16 mouse cellular contexts compared by ENCODE assay signal in genomic region chr14:48417064-48417463, GRCm38 (mm10).
"Had no signal": no experiment of that assay in that cellular context is flagged by ENCODE, and none has a peak within 500 bp of the region (broad histone marks: within the 10 kb centered on the region; RNA-seq: fewer than 3 reads in every experiment).

No protein-coding gene starts in this region.

- H3K9ac ChIP-seq: limb, embryonic 12.5 days; liver, embryonic 13.5 days; liver, postnatal 0 days; neural tube, embryonic 15.5 days had no signal

- H3K4me3 ChIP-seq: limb, embryonic 12.5 days; liver, embryonic 13.5 days; megakaryocyte, embryonic 14.5 days; neural tube, embryonic 15.5 days had no signal

- H3K36me3 ChIP-seq: limb, embryonic 12.5 days; liver, embryonic 13.5 days; neural tube, embryonic 15.5 days had no signal

- H3K4me2 ChIP-seq: limb, embryonic 12.5 days; liver, embryonic 13.5 days; midbrain, embryonic 11.5 days; neural tube, embryonic 15.5 days had no signal

- ATAC-seq: intestine, postnatal 0 days; liver, postnatal 0 days had no signal

- H3K27ac ChIP-seq: limb, embryonic 12.5 days; liver, embryonic 13.5 days; macrophage; neural tube, embryonic 15.5 days; stomach, postnatal 0 days had no signal

- H3K27me3 ChIP-seq: liver, embryonic 13.5 days had no signal

- DNase-seq: kidney, adult 8-10 months; kidney, postnatal 25 days; layer of hippocampus, postnatal 36 days; liver; liver, embryonic 13.5 days; liver, postnatal 0 days; right cerebral cortex, adult 18-20 months; right cerebral cortex, postnatal 25 days; thymus, postnatal 4 days had no signal

- H3K9me3 ChIP-seq: limb, embryonic 12.5 days; liver, embryonic 13.5 days; megakaryocyte, embryonic 14.5 days; neural tube, embryonic 15.5 days had no signal
